Mouse (Mus musculus): ENCODE measurements around the gene Fam120b.

DNA sequence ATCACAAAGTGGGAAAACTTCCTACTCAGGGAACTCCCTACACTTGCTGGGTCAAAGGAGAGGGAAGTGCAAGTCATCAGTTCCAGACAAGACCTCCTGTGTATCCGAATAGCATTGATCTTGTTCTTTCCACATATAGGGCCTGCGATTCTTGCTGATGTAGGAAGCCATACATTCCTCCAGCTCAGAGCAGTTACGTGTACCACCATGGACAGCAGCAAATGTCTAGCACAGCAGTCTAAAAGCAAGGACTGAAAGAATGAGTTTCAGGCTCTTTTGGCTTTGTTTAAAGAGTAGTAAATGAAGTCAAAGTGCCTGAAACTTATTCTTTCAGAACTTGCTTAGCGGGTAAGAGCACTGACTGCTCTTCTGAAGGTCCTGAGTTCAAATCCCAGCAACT, 59.2 kb downstream of the Fam120b start:
- TF ChIP-seq POLR2A (IDR thresholded peaks at IDR 0.05; ENCODE audit: control insufficient read depth in 1 of 2, insufficient read depth in 1 of 2, low read depth in 1 of 2, low read length in 2 of 2, poor library complexity in 1 of 2) (no peak), USF2 (IDR thresholded peaks at IDR 0.05; ENCODE audit: borderline replicate concordance in 1 of 2, insufficient read depth in 1 of 2, low read depth in 1 of 2, low read length in 2 of 2) (no peak), CTCF (IDR thresholded peaks at IDR 0.05 in 2 of 3, conservative IDR thresholded peaks at IDR 0.05 in 1 of 3; ENCODE audit: control insufficient read depth in 1 of 3, insufficient read depth in 1 of 3, low read depth in 2 of 3, low read length in 3 of 3, poor library complexity in 1 of 3, severe bottlenecking in 1 of 3) (no peak), UBTF (IDR thresholded peaks at IDR 0.05; ENCODE audit: borderline replicate concordance, insufficient read depth, low read depth, low read length) (no peak), CHD2 (IDR thresholded peaks at IDR 0.05; ENCODE audit: low read length) (no peak), E2F4 (IDR thresholded peaks at IDR 0.05; ENCODE audit: borderline replicate concordance, low read depth, low read length) (no peak), GABPA (IDR thresholded peaks at IDR 0.05; ENCODE audit: low read depth, low read length) (no peak), CHD1 (IDR thresholded peaks at IDR 0.05; ENCODE audit: low read depth, low read length) (no peak), BHLHE40 (IDR thresholded peaks at IDR 0.05; ENCODE audit: borderline replicate concordance, low read depth, low read length) (no peak), RAD21 (IDR thresholded peaks at IDR 0.05; ENCODE audit: low read depth, low read length) (no peak), MYC (IDR thresholded peaks at IDR 0.05; ENCODE audit: low read depth, low read length) (no peak), ZC3H11A (IDR thresholded peaks at IDR 0.05; ENCODE audit: low read depth, low read length) (no peak)

All from MEL (cell line).